In genomic region chr7:63911383-63912233, GRCm38 (mm10) we compare ENCODE assay signal across 9 mouse cellular contexts. TPM values are rescaled to one million over a fixed set of nuclear protein-coding genes. Genes with fewer than 3 reads are reported as not detected.
A peak's percentile ranks its signal among the peaks of the same experiment; 100 is the strongest.
DNase-seq lines count a peak whose midpoint lies in the region; ATAC-seq and TF ChIP-seq lines count a peak whose summit lies in the region.
"Had no signal": no experiment of that assay in that cellular context is flagged by ENCODE, and none has a peak within 500 bp of the region (broad histone marks: within the 10 kb centered on the region; RNA-seq: fewer than 3 reads in every experiment).

No protein-coding gene starts in this region.

- H3K27me3 ChIP-seq in intestine, embryonic 16.5 days (replicated peaks; ENCODE audit: control insufficient read depth, insufficient read depth, low read length) = no peaks in the 10 kb centered on the region

- H3K4me3 ChIP-seq in intestine, embryonic 16.5 days (ENCODE audit: low read length) = no peak overlapping the region
- no peak overlapping the region for H3K4me3 ChIP-seq in lung, adult 2 months (replicated peaks; ENCODE audit: extremely low read depth, low read depth, low read length)

- no peak for TF ChIP-seq CTCF in lung, adult 2 months (IDR thresholded peaks at IDR 0.05; ENCODE audit: insufficient read depth, low read length)

- peaks cover 51% of the 10 kb centered on the region for H3K4me1 ChIP-seq in intestine, embryonic 16.5 days (ENCODE audit: control insufficient read depth, insufficient read depth, low read length)
- H3K4me1 ChIP-seq in lung, adult 2 months (ENCODE audit: control insufficient read depth, insufficient read depth, low read length) = peaks cover 81% of the 10 kb centered on the region

- peak; percentile 75; the same call in 1 of the 2 replicates for TF ChIP-seq POLR2A in lung, adult 2 months (IDR thresholded peaks at IDR 0.05; ENCODE audit: borderline replicate concordance, extremely low read depth, low read depth, low read length)

- no peak overlapping the region for H3K4me2 ChIP-seq in intestine, embryonic 16.5 days (ENCODE audit: low read depth, low read length)

- ATAC-seq in intestine, embryonic 16.5 days = peak; percentile 13; the same call in 1 of the 2 replicates

- peak overlapping the region; percentile 54; the same call in 1 of the 2 replicates for H3K27ac ChIP-seq in intestine, embryonic 16.5 days (ENCODE audit: low read length)

- H3K36me3 ChIP-seq in intestine, embryonic 16.5 days (ENCODE audit: control insufficient read depth, insufficient read depth, low read length) = no peaks in the 10 kb centered on the region

- intact Hi-C loops in left cerebral cortex, postnatal 25 days (cut with DNase I) = no loop called here

- no peak overlapping the region for H3K9ac ChIP-seq in intestine, embryonic 16.5 days (ENCODE audit: low read depth, low read length)

- 50% methylated on average over 8 of the region's 8 CpGs for WGBS in intestine, embryonic 16.5 days
- 6% methylated on average over 8 of the region's 8 CpGs for WGBS in lung, adult 2 months

- no peaks in the 10 kb centered on the region for H3K9me3 ChIP-seq in intestine, embryonic 16.5 days (ENCODE audit: control insufficient read depth, low read length)

- peak; percentile 54 to 62 for DNase-seq in left cerebral cortex, postnatal 25 days (ENCODE audit: low spot score in 2 of 2)
- no peak for DNase-seq in left cerebral cortex, adult 8-10 months (ENCODE audit: low spot score in 2 of 2)
- peak; percentile 62 for DNase-seq in cerebellum, adult 11 months
- peak; percentile 91 for DNase-seq in gastrocnemius, postnatal 25 days
- DNase-seq in lung, adult 2 months = peak; percentile 79
- DNase-seq in spleen, postnatal 36 days (ENCODE audit: low spot score in 2 of 2) = peak; percentile 79 to 82
- no peak for DNase-seq in right cerebral cortex, adult 18-20 months

RNA-seq across cellular contexts. Expression of gene E030018B13Rik, which starts 5.0 kb away (rescaled TPM):
- not detected for total RNA-seq in left cerebral cortex, postnatal 25 days (2021)
- total RNA-seq in left cerebral cortex, adult 8-10 months (2022) = not detected
- total RNA-seq in gastrocnemius, postnatal 25 days (2021) = not detected
- polyA plus RNA-seq in intestine, embryonic 16.5 days (2015; fragmentation: Nextera tagmentation; extraction: Ambion mirVana) = not detected in 2 replicates
- not detected in 2 replicates for polyA plus RNA-seq in lung, adult 2 months (2012; rRNA removed)
- polyA plus RNA-seq: limb, embryonic 11.5 days had no signal

RNA-seq across cellular contexts. Expression of gene Klf13, which starts 27.1 kb away (rescaled TPM):
- total RNA-seq in left cerebral cortex, postnatal 25 days (2021) = 100 to 1,000 TPM; 161 to 167 TPM
- 100 to 1,000 TPM; 138 to 154 (median 144) TPM for total RNA-seq in left cerebral cortex, adult 8-10 months (2022)
- total RNA-seq in gastrocnemius, postnatal 25 days (2021) = 10 to 100 TPM; 38.9 to 43.1 TPM
- polyA plus RNA-seq in intestine, embryonic 16.5 days (2015; fragmentation: Nextera tagmentation; extraction: Ambion mirVana) = 23.1 and 23.3 TPM in 2 replicates
- polyA plus RNA-seq in lung, adult 2 months (2012; rRNA removed) = 88.4 and 109 TPM in 2 replicates

Comparison
In these comparisons a context has a peak if more than half of its experiments do, and no peak if none do; other contexts are left out.
1. DNase-seq: peak in left cerebral cortex, postnatal 25 days (2 of 2), cerebellum, adult 11 months (single experiment), gastrocnemius, postnatal 25 days (single experiment), lung, adult 2 months (single experiment) and spleen, postnatal 36 days (2 of 2); none in left cerebral cortex, adult 8-10 months (0 of 2) and right cerebral cortex, adult 18-20 months (single experiment).